Mouse (Mus musculus): ENCODE results near the gene Spag16. TPM values are rescaled to one million over a fixed set of nuclear protein-coding genes. Genes with fewer than 3 reads are reported as not detected.

Gene Spag16
- polyA plus RNA-seq, 1 experiment from 2014 or later: 0.60 TPM

- no peak for DNase-seq (ENCODE audit: low spot score)
These were observed 615.7 kb downstream of the Spag16 start for GRCm38 (mm10) chr1:70442209-70443080.

DNA sequence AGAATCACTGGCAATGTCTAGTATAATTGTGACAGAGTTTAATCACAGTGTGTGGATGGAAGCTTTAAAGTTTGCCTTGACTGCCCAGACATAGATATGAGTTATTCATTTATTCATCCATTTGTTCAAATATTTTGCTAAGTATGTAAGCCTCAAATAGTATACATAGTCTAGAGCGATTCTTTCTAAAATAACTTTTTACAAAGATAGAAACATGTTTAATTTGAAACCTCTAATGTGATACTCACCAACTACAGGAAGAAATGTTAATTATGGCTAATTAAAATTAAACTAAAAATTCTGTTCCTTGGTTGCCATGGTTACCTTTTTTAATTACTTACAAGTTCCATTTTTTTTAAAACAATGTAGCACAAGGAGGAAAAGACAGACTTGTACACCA, 653.1 kb downstream of the Spag16 start:
- DNase-seq (ENCODE audit: low spot score): no peak

- DNase-seq (ENCODE audit: low spot score): no peak
These were observed 692.1 kb downstream of the Spag16 start for GRCm38 (mm10) chr1:70518918-70519317.

GRCm38 (mm10) chr1:70527134-70527533, 700.4 kb downstream of the Spag16 start:
- no peak for DNase-seq (ENCODE audit: low spot score)

DNA sequence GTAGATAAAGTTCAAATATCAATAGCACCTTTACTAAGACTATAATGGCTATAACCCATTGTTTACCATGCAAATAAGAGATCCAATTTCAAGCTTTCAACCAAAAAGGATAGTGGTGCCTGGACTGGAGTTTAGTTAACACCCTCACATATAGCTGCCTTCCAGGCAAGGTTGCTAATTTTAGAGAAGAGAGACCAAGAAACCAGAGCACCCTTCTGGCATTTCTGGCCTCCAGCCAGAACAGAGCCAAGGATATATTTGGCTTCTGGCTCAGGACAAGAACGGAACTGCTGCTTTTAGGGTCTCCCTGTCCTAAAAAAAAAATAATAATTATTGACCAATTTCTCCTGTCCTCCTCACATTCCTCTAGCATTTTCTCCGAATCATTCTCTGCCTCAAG, 703.0 kb downstream of the Spag16 start:
- no peak for DNase-seq (ENCODE audit: low spot score)

- DNase-seq (ENCODE audit: low spot score): no peak
These were observed 725.1 kb downstream of the Spag16 start for GRCm38 (mm10) chr1:70551839-70552238.

- no peak for DNase-seq (ENCODE audit: low spot score)
These were observed 795.0 kb downstream of the Spag16 start for GRCm38 (mm10) chr1:70621805-70622204.

DNA sequence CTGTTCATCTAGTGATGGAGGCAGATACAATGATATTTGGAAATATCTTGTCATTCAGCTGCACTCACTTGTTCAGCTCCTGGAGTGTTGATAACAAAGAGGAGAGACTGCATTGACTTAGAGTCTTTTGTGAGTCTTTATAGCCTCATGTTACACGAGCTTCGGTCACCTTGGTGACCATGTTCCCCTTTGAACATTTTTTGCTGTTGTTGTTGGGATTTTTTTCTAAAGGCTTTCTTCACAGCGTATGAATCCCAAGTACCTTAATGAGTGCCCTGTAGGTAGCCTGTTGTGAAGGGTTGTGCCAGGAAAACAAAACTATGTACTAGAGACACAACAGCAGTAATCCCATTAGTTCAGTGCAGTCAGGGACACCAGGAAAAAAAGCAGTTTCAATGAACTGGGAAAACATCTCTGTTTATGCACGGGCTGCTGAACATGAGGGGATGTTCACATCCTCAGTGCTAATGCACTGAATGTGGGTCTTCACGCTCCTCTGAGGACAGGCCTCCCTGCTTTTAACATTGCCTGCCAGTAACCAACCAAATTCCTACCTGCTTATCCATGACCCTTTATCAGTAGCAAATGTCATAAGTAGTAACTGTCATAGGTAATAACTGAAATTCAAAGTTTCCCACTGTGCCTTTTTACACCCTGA, 798.2 kb downstream of the Spag16 start:
- no peak for DNase-seq (ENCODE audit: low spot score)

GRCm38 (mm10) chr1:70652719-70653118, 825.9 kb downstream of the Spag16 start:
- DNase-seq (ENCODE audit: low spot score): no peak

GRCm38 (mm10) chr1:70692529-70692928, 865.8 kb downstream of the Spag16 start:
- no peak for DNase-seq (ENCODE audit: low spot score)

- no peak for DNase-seq (ENCODE audit: low spot score)
These were observed 873.5 kb downstream of the Spag16 start for GRCm38 (mm10) chr1:70700270-70700669.

- no peak for DNase-seq (ENCODE audit: low spot score)
These were observed 877.2 kb downstream of the Spag16 start for GRCm38 (mm10) chr1:70703934-70704333.

DNA sequence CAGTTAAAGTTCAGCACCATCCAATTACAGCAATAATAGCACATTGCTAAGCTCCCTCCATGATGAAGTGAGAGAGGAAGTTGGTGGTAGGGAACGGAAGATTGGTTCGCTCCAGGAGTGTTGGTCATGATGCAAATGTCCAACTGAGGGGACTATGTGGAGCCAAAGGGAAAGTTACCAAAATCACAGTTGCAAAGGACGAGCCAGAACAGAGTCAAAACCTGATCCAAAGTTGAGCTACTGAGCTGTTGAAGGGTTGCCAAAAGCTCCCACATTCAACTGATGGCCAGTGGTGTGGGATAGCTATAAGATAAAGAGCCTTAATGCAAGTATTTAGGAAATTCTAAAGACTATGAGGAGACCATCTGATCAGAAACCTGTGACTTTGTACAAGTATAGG, 879.1 kb downstream of the Spag16 start:
- no peak for DNase-seq (ENCODE audit: low spot score)

DNA sequence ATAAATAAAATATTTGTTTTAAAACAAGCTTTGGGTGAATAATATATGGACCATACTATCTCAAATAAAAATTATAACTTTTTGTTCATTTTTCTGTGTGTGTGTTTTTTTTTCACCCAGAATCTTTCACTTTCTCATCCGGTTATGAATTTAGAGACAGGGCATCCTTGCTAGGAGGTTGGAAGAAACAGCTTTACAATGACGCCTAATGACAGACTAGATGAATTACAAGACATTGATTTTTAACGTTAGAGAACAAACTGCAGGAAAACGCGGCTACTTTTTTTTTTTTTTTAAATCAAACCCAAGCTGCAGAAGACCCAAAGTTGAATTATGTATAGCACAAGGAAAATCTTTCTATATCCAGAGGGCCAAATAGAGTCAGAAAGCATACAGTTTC, 898.3 kb downstream of the Spag16 start:
- DNase-seq (ENCODE audit: low spot score): no peak

GRCm38 (mm10) chr1:70725655-70726066, 898.9 kb downstream of the Spag16 start, which contains the start of gene Vwc2l:
Gene Vwc2l, plus strand, starts transcription at chr1:70725715.
- peak; percentile 4 for DNase-seq (ENCODE audit: low spot score)

Other genes with a start within 250 kb of the Spag16 start
- 17.2 and 29.9 TPM in 2 replicates for gene Ikzf2, start 139.7 kb upstream of the Spag16 start, polyA plus RNA-seq (2015; fragmentation: Nextera tagmentation; extraction: Ambion mirVana)

All from thymus, postnatal 0 days (tissue).